Mouse (Mus musculus): ENCODE data around the gene Drg1.

DNA sequence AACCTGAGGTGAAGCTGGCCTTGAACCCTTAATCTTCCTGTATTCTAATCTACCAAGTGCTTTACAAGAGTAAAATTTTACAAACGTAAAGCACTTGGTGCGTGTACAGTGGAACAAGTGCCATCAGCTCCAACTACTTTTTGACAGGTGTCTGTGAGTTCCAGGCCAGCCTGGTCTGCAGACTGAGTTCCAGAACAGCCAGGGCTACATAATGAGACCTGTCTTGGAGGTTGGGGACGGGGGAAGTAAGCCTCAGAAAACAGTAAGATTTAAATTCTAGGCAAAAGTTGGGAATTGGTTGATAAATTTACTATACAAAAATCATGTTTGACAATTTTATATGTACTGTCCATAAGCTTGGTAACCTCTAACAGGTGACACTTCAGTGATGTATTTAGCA is 61.0 kb downstream of the Drg1 start:
- TF ChIP-seq CTCF (conservative IDR thresholded peaks at IDR 0.05; ENCODE audit: low read length), result no peak
- no peak for TF ChIP-seq POU5F1 (IDR thresholded peaks at IDR 0.05; ENCODE audit: borderline replicate concordance, low read length)

All from E14TG2a.4 (cell line).